Mouse (Mus musculus): ENCODE measurements at regions not wholly inside any gene's neighbourhood (a gene's known extent, or its start where the extent isn't known, plus 50 kb on each side); places are given as distances from the start of the nearest gene placed in this dataset.

- no peak for DNase-seq
- Histone ChIP-seq H3K27me3 (ENCODE audit: control insufficient read depth, insufficient read depth, low read length) (no peaks in the 10 kb centered on the region), H3K4me3 (no peak overlapping the region), H3K27ac (no peak overlapping the region), H3K9ac (ENCODE audit: low read depth, low read length) (no peak overlapping the region), H3K79me2 (replicated peaks; ENCODE audit: control insufficient read depth, insufficient read depth, low read length) (no peaks in the 10 kb centered on the region), H3K36me3 (ENCODE audit: control insufficient read depth, insufficient read depth, low read length) (no peaks in the 10 kb centered on the region), H3K4me1 (ENCODE audit: control insufficient read depth, insufficient read depth, low read length) (no peaks in the 10 kb centered on the region)
- WGBS, result 51% methylated on average over 4 of the region's 4 CpGs
- TF ChIP-seq POLR2A (IDR thresholded peaks at IDR 0.05; ENCODE audit: insufficient read depth, low read depth, low read length) (no peak), EP300 (IDR thresholded peaks at IDR 0.05; ENCODE audit: insufficient read depth, low read depth, low read length) (no peak), CTCF (IDR thresholded peaks at IDR 0.05) (no peak)
- intact Hi-C loops (cut with DNase I), result no loop called here
These were observed 166.6 kb upstream of the Tent5a start for GRCm38 (mm10) chr9:85493760-85494159.

DNA sequence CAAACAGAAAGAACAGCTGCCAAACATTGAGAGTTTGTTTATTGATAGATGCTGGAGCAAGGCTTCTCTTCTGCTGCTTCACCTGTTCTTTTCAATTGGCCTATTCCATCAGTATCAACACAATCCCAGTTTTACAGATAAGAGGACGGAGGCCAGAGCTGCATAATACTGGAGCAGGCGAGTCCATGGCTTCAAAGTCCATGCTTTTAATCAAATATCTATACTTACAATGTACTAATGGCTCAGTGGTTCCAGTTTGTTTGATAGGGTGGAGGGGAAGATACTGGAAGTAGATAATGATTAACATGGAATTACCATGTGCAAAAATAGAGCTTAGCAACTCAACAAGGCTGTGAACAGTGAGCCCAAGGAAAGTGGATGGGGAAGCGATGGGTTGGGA, 163.2 kb upstream of the Tent5a start:
- Histone ChIP-seq H3K27ac (no peak overlapping the region), H3K4me3 (no peak overlapping the region), H3K79me2 (replicated peaks; ENCODE audit: control insufficient read depth, insufficient read depth, low read length) (no peaks in the 10 kb centered on the region), H3K27me3 (ENCODE audit: control insufficient read depth, insufficient read depth, low read length) (no peaks in the 10 kb centered on the region), H3K36me3 (ENCODE audit: control insufficient read depth, insufficient read depth, low read length) (no peaks in the 10 kb centered on the region), H3K4me1 (ENCODE audit: control insufficient read depth, insufficient read depth, low read length) (no peaks in the 10 kb centered on the region), H3K9ac (ENCODE audit: low read depth, low read length) (no peak overlapping the region)
- intact Hi-C loops (cut with DNase I), result no loop called here
- 96% methylated on average over 3 of the region's 3 CpGs for WGBS
- TF ChIP-seq EP300 (IDR thresholded peaks at IDR 0.05; ENCODE audit: insufficient read depth, low read depth, low read length) (no peak), POLR2A (IDR thresholded peaks at IDR 0.05; ENCODE audit: insufficient read depth, low read depth, low read length) (no peak), CTCF (IDR thresholded peaks at IDR 0.05) (no peak)
- no peak for DNase-seq

- Histone ChIP-seq H3K79me2 (replicated peaks; ENCODE audit: control insufficient read depth, insufficient read depth, low read length) (no peaks in the 10 kb centered on the region), H3K36me3 (ENCODE audit: control insufficient read depth, insufficient read depth, low read length) (no peaks in the 10 kb centered on the region), H3K9ac (ENCODE audit: low read depth, low read length) (no peak overlapping the region), H3K27me3 (ENCODE audit: control insufficient read depth, insufficient read depth, low read length) (no peaks in the 10 kb centered on the region), H3K27ac (no peak overlapping the region), H3K4me1 (ENCODE audit: control insufficient read depth, insufficient read depth, low read length) (no peaks in the 10 kb centered on the region), H3K4me3 (no peak overlapping the region)
- DNase-seq, result no peak
- TF ChIP-seq CTCF (IDR thresholded peaks at IDR 0.05), result no peak
- TF ChIP-seq POLR2A (IDR thresholded peaks at IDR 0.05; ENCODE audit: insufficient read depth, low read depth, low read length), result no peak
- TF ChIP-seq EP300 (IDR thresholded peaks at IDR 0.05; ENCODE audit: insufficient read depth, low read depth, low read length), result no peak
- 62% methylated on average over 2 of the region's 2 CpGs for WGBS
- intact Hi-C loops (cut with DNase I), result no loop called here
These were observed 160.8 kb upstream of the Tent5a start for GRCm38 (mm10) chr9:85487915-85488314.

DNA sequence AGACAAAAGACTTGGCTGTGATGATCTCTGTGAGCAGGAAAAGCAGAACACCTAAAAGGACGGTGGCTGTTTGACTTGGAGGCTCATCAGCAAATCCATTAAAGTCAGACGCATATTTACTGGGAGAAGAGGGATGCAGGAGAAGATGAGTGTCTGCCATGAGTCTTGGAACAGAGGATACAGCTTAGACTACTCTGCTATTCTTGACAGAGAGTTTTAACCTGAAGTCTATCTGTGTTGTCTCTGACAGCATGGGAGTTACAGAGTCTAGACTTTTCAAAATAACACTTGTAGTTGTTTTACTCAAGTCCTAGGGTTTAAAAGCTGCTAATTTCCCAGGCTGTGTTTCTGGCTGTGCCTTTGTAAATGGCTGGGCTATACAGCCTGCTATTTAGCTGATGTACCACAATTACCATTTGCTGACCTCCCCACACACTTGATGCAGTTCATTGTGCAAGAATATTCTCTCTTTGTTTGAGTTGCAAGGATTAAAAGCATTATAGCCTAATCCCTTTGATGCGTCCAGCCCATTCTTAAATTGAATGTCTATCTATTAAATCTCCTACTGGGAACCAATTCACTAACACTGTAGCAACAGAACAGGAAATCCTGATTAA, 160.0 kb upstream of the Tent5a start:
- Histone ChIP-seq H3K4me1 (ENCODE audit: control insufficient read depth, insufficient read depth, low read length) (no peaks in the 10 kb centered on the region), H3K27me3 (ENCODE audit: control insufficient read depth, insufficient read depth, low read length) (no peaks in the 10 kb centered on the region), H3K27ac (no peak overlapping the region), H3K9ac (ENCODE audit: low read depth, low read length) (no peak overlapping the region), H3K4me3 (no peak overlapping the region), H3K36me3 (ENCODE audit: control insufficient read depth, insufficient read depth, low read length) (no peaks in the 10 kb centered on the region), H3K79me2 (replicated peaks; ENCODE audit: control insufficient read depth, insufficient read depth, low read length) (no peaks in the 10 kb centered on the region)
- 67% methylated on average over 3 of the region's 3 CpGs for WGBS
- no peak for TF ChIP-seq EP300 (IDR thresholded peaks at IDR 0.05; ENCODE audit: insufficient read depth, low read depth, low read length)
- no peak for TF ChIP-seq CTCF (IDR thresholded peaks at IDR 0.05)
- no peak for TF ChIP-seq POLR2A (IDR thresholded peaks at IDR 0.05; ENCODE audit: insufficient read depth, low read depth, low read length)
- DNase-seq, result no peak
- intact Hi-C loops (cut with DNase I), result no loop called here

- Histone ChIP-seq H3K4me1 (ENCODE audit: control insufficient read depth, insufficient read depth, low read length) (no peaks in the 10 kb centered on the region), H3K27me3 (ENCODE audit: control insufficient read depth, insufficient read depth, low read length) (no peaks in the 10 kb centered on the region), H3K36me3 (ENCODE audit: control insufficient read depth, insufficient read depth, low read length) (no peaks in the 10 kb centered on the region), H3K9ac (ENCODE audit: low read depth, low read length) (no peak overlapping the region), H3K79me2 (replicated peaks; ENCODE audit: control insufficient read depth, insufficient read depth, low read length) (no peaks in the 10 kb centered on the region), H3K27ac (no peak overlapping the region), H3K4me3 (no peak overlapping the region)
- intact Hi-C loops (cut with DNase I), result no loop called here
- TF ChIP-seq EP300 (IDR thresholded peaks at IDR 0.05; ENCODE audit: insufficient read depth, low read depth, low read length) (no peak), POLR2A (IDR thresholded peaks at IDR 0.05; ENCODE audit: insufficient read depth, low read depth, low read length) (no peak)
- DNase-seq, result no peak
- WGBS, result 89% methylated on average over 1 of the region's 1 CpGs
These were observed 158.6 kb upstream of the Tent5a start for GRCm38 (mm10) chr9:85485749-85486148.

- Histone ChIP-seq H3K79me2 (replicated peaks; ENCODE audit: control insufficient read depth, insufficient read depth, low read length) (no peaks in the 10 kb centered on the region), H3K4me1 (ENCODE audit: control insufficient read depth, insufficient read depth, low read length) (no peaks in the 10 kb centered on the region), H3K9ac (ENCODE audit: low read depth, low read length) (no peak overlapping the region), H3K36me3 (ENCODE audit: control insufficient read depth, insufficient read depth, low read length) (no peaks in the 10 kb centered on the region), H3K27ac (no peak overlapping the region), H3K4me3 (no peak overlapping the region), H3K27me3 (ENCODE audit: control insufficient read depth, insufficient read depth, low read length) (no peaks in the 10 kb centered on the region)
- intact Hi-C loops (cut with DNase I), result no loop called here
- no peak for DNase-seq
- 82% methylated on average over 4 of the region's 4 CpGs for WGBS
- no peak for TF ChIP-seq EP300 (IDR thresholded peaks at IDR 0.05; ENCODE audit: insufficient read depth, low read depth, low read length)
- TF ChIP-seq CTCF (IDR thresholded peaks at IDR 0.05), result no peak
- no peak for TF ChIP-seq POLR2A (IDR thresholded peaks at IDR 0.05; ENCODE audit: insufficient read depth, low read depth, low read length)
These were observed 156.1 kb upstream of the Tent5a start for GRCm38 (mm10) chr9:85483248-85483647.

Data from heart, adult 2 months (tissue).